24 mouse cellular contexts compared by ENCODE assay signal in genomic region chr11:45241671-45242070, GRCm38 (mm10).
DNase-seq lines count a peak whose midpoint lies in the region; TF ChIP-seq lines count a peak whose summit lies in the region.
"Had no signal": no experiment of that assay in that cellular context is flagged by ENCODE, and none has a peak within 500 bp of the region (broad histone marks: within the 10 kb centered on the region; RNA-seq: fewer than 3 reads in every experiment).

No protein-coding gene starts in this region.

- H3K79me3 ChIP-seq in C2C12 (ENCODE audit: low read depth): no peaks in the 10 kb centered on the region

- H3K79me2 ChIP-seq in C2C12 (ENCODE audit: control insufficient read depth, insufficient read depth): no peaks in the 10 kb centered on the region

- WGBS in kidney, adult 2 months: 75% methylated on average over 10 of the region's 10 CpGs
- 76% methylated on average over 10 of the region's 10 CpGs for WGBS in limb, embryonic 10.5 days
- whole genome bisulfite sequencing in thymus, adult 2 months: 93% methylated on average over 10 of the region's 10 CpGs

- intact Hi-C loops in heart, postnatal 10 days (cut with DNase I): no loop called here

- no peaks in the 10 kb centered on the region for H3K27me3 ChIP-seq in kidney, adult 2 months (replicated peaks; ENCODE audit: control insufficient read depth, insufficient read depth, low read length)
- no peaks in the 10 kb centered on the region for H3K27me3 ChIP-seq in C2C12 (ENCODE audit: control insufficient read depth, insufficient read depth, insufficient read length)
- H3K27me3 ChIP-seq in limb, embryonic 10.5 days (ENCODE audit: low read depth, poor library complexity, severe bottlenecking): no peaks in the 10 kb centered on the region
- no peaks in the 10 kb centered on the region for H3K27me3 ChIP-seq in thymus, adult 2 months (ENCODE audit: control insufficient read depth, insufficient read depth, low read length)
- H3K27me3 ChIP-seq: embryonic facial prominence, embryonic 13.5 days; forebrain, embryonic 12.5 days; forebrain, embryonic 15.5 days; heart, embryonic 13.5 days; hindbrain, embryonic 12.5 days; hindbrain, embryonic 15.5 days had no signal

- H3K4me3 ChIP-seq in kidney, adult 2 months (ENCODE audit: insufficient read depth, low read depth, low read length): no peak overlapping the region
- H3K4me3 ChIP-seq in C2C12 (ENCODE audit: insufficient read depth, poor library complexity, severe bottlenecking): no peak overlapping the region
- no peak overlapping the region for H3K4me3 ChIP-seq in limb, embryonic 10.5 days
- no peak overlapping the region for H3K4me3 ChIP-seq in thymus, adult 2 months (ENCODE audit: control insufficient read depth, insufficient read depth, low read length)
- H3K4me3 ChIP-seq: embryonic facial prominence, embryonic 10.5 days; embryonic facial prominence, embryonic 13.5 days; erythroblast, embryonic 14.5 days; forebrain, embryonic 12.5 days; forebrain, embryonic 15.5 days; heart, embryonic 13.5 days; hindbrain, embryonic 12.5 days; hindbrain, embryonic 15.5 days had no signal

- H3K9me3 ChIP-seq in limb, embryonic 10.5 days (replicated peaks): no peaks in the 10 kb centered on the region
- H3K9me3 ChIP-seq: embryonic facial prominence, embryonic 10.5 days; embryonic facial prominence, embryonic 13.5 days; forebrain, embryonic 12.5 days; forebrain, embryonic 15.5 days; heart, embryonic 13.5 days; hindbrain, embryonic 12.5 days; hindbrain, embryonic 15.5 days had no signal

- TF ChIP-seq POLR2A in kidney, adult 2 months (IDR thresholded peaks at IDR 0.05; ENCODE audit: low read depth, low read length): no peak
- TF ChIP-seq POLR2A in thymus, adult 2 months (IDR thresholded peaks at IDR 0.05; ENCODE audit: control insufficient read depth, extremely low read depth, insufficient read depth, low read length, poor library complexity): no peak

- no peak overlapping the region for H3ac ChIP-seq in C2C12 (ENCODE audit: control insufficient read depth, insufficient read length, low read depth)

- no peak overlapping the region for H3K27ac ChIP-seq in kidney, adult 2 months (ENCODE audit: insufficient read depth, low read depth, low read length)
- H3K27ac ChIP-seq in limb, embryonic 10.5 days: peak overlapping the region; percentile 16; the same call in 1 of the 2 replicates
- no peak overlapping the region for H3K27ac ChIP-seq in thymus, adult 2 months (ENCODE audit: control insufficient read depth, insufficient read depth, low read length)
- H3K27ac ChIP-seq: embryonic facial prominence, embryonic 10.5 days; forebrain, embryonic 12.5 days; forebrain, embryonic 15.5 days; heart, embryonic 13.5 days; hindbrain, embryonic 12.5 days; hindbrain, embryonic 15.5 days had no signal

- H3K36me3 ChIP-seq in kidney, adult 2 months (ENCODE audit: control insufficient read depth, insufficient read depth, low read length): no peaks in the 10 kb centered on the region
- no peaks in the 10 kb centered on the region for H3K36me3 ChIP-seq in C2C12 (ENCODE audit: control insufficient read depth, insufficient read depth)
- H3K36me3 ChIP-seq in limb, embryonic 10.5 days: no peaks in the 10 kb centered on the region
- no peaks in the 10 kb centered on the region for H3K36me3 ChIP-seq in thymus, adult 2 months (ENCODE audit: control insufficient read depth, insufficient read depth, low read length)
- H3K36me3 ChIP-seq: embryonic facial prominence, embryonic 10.5 days; embryonic facial prominence, embryonic 13.5 days; forebrain, embryonic 12.5 days; forebrain, embryonic 15.5 days; heart, embryonic 13.5 days; hindbrain, embryonic 12.5 days; hindbrain, embryonic 15.5 days had no signal

- peak; percentile 94 for DNase-seq in heart, adult 11 months
- DNase-seq in heart, postnatal 10 days: no peak
- DNase-seq in kidney, adult 2 months: peak; percentile 5
- no peak for DNase-seq in kidney, postnatal 25 days
- no peak for DNase-seq in limb, embryonic 10.5 days (ENCODE audit: low spot score)
- DNase-seq in thymus, adult 2 months: no peak
- DNase-seq: adrenal gland, adult 8-10 months; adrenal gland, postnatal 25 days; B cell, adult 2 months; cerebellum, adult 11-12 months; cerebellum, adult 8-10 months; cerebellum, postnatal 10 days; cerebellum, postnatal 36 days; embryo, embryonic 11 days; gastrocnemius, postnatal 10 days had no signal

- no peaks in the 10 kb centered on the region for H3K4me1 ChIP-seq in kidney, adult 2 months (ENCODE audit: control insufficient read depth, insufficient read depth, low read length)
- peaks cover 37% of the 10 kb centered on the region for H3K4me1 ChIP-seq in limb, embryonic 10.5 days
- no peaks in the 10 kb centered on the region for H3K4me1 ChIP-seq in thymus, adult 2 months (replicated peaks; ENCODE audit: control insufficient read depth, insufficient read depth, low read length)
- H3K4me1 ChIP-seq: forebrain, embryonic 12.5 days; forebrain, embryonic 15.5 days; heart, embryonic 13.5 days; hindbrain, embryonic 12.5 days had no signal

- no peak for TF ChIP-seq CTCF in kidney, adult 2 months (conservative IDR thresholded peaks at IDR 0.05; ENCODE audit: insufficient read depth, insufficient read length, low read depth, low read length)
- no peak for TF ChIP-seq CTCF in C2C12 (IDR thresholded peaks at IDR 0.05; ENCODE audit: control insufficient read depth, insufficient read depth, insufficient read length)
- no peak for TF ChIP-seq CTCF in thymus, adult 2 months (IDR thresholded peaks at IDR 0.05; ENCODE audit: borderline replicate concordance, control insufficient read depth, extremely low read depth, insufficient read depth, low read length, poor library complexity)

TF ChIP-seq in C2C12, 6 proteins besides CTCF, POLR2A, EP300 and RAD21:
- no peak for TF ChIP-seq FOSL1 (IDR thresholded peaks at IDR 0.05; ENCODE audit: insufficient read depth, low read length, poor library complexity, severe bottlenecking)
- TF ChIP-seq USF1 (IDR thresholded peaks at IDR 0.05; ENCODE audit: low read depth): peak; percentile 3

Comparison
In these comparisons a context has a peak if more than half of its experiments do, and no peak if none do; other contexts are left out.
1. DNase-seq: peak in heart, adult 11 months (single experiment) and kidney, adult 2 months (single experiment); none in heart, postnatal 10 days (0 of 2), kidney, postnatal 25 days (0 of 2), limb, embryonic 10.5 days (single experiment) and thymus, adult 2 months (single experiment).